Mouse (Mus musculus) MEL (cell line): Measurements from ENCODE around the gene Ctdspl. TPM values are rescaled to one million over a fixed set of nuclear protein-coding genes. Genes with fewer than 3 reads are reported as not detected.

Source experiments
- DNase-seq: peaks from one replicate; pipeline ENCODE4 v3.0.0; 2011; ENCODE audit warnings: low read depth, low spot score
- H3K27ac ChIP-seq: 2 replicates; pipeline ENCODE4 v1.5.1; 2012; ENCODE audit warnings: low read depth, mild to moderate bottlenecking, control low read depth, low read length, moderate library complexity; ENCODE audit not compliant: control insufficient read depth
- H3K27me3 ChIP-seq, 2 experiments: fragments of 150-350 bp in 1 of 2; sonication (generic) in 1 of 2; 2 replicates each; pipeline ENCODE4 v1.6.1; 2012; ENCODE audit warnings: low read length in 2 of 2, mild to moderate bottlenecking in 2 of 2, improper control_type of control experiment in 1 of 2, moderate library complexity in 1 of 2; ENCODE audit not compliant: insufficient read depth in 2 of 2, control insufficient read depth in 1 of 2
- H3K36me3 ChIP-seq, 2 experiments: 2 replicates each; pipeline ENCODE4 v1.6.1; 2012 to 2014; ENCODE audit warnings: low read length in 2 of 2, improper control_type of control experiment in 1 of 2, inconsistent platforms in 1 of 2, mild to moderate bottlenecking in 1 of 2; ENCODE audit not compliant: insufficient read depth in 2 of 2, control insufficient read depth in 1 of 2
- H3K4me1 ChIP-seq, 2 experiments: fragments of 150-350 bp in 1 of 2; sonication (generic) in 1 of 2; 2 replicates each; pipeline ENCODE4 v1.6.1; 2012; ENCODE audit warnings: low read length in 2 of 2, improper control_type of control experiment in 1 of 2, mild to moderate bottlenecking in 1 of 2; ENCODE audit not compliant: insufficient read depth in 2 of 2, control insufficient read depth in 1 of 2
- H3K4me3 ChIP-seq, 2 experiments: fragments of 150-350 bp in 1 of 2; sonication (generic) in 1 of 2; 2 replicates each; pipeline ENCODE4 v1.5.1; 2012; ENCODE audit warnings: low read depth in 2 of 2, low read length in 2 of 2, mild to moderate bottlenecking in 2 of 2, moderate library complexity in 2 of 2, control low read depth in 1 of 2, improper control_type of control experiment in 1 of 2; ENCODE audit not compliant: control insufficient read depth in 1 of 2, insufficient read depth in 1 of 2
- H3K79me2 ChIP-seq: 2 replicates; pipeline ENCODE4 v1.6.1; 2012; ENCODE audit warnings: mild to moderate bottlenecking, low read length, moderate library complexity; ENCODE audit not compliant: control insufficient read depth, poor library complexity, insufficient read depth
- H3K9ac ChIP-seq: 2 replicates; pipeline ENCODE4 v1.6.1; 2012; ENCODE audit warnings: low read depth, mild to moderate bottlenecking, control low read depth, low read length, moderate library complexity; ENCODE audit not compliant: control insufficient read depth, poor library complexity, severe bottlenecking
- H3K9me3 ChIP-seq: fragments of 150-350 bp; sonication (generic); replicated peaks from 2 replicates; pipeline ENCODE4 v1.6.1; 2012; ENCODE audit warnings: mild to moderate bottlenecking, low read length, improper control_type of control experiment, moderate library complexity; ENCODE audit not compliant: insufficient read depth
- CHD2 ChIP-seq: IDR thresholded peaks from 2 replicates; pipeline ENCODE4 v1.6.1; 2011; ENCODE audit warnings: low read length, improper control_type of control experiment
- E2F4 ChIP-seq: IDR thresholded peaks from 2 replicates; pipeline ENCODE4 v1.6.1; 2011; ENCODE audit warnings: low read depth, low read length, improper control_type of control experiment, borderline replicate concordance
- EP300 ChIP-seq, 2 experiments: IDR thresholded peaks; 2 replicates each; pipeline ENCODE4 v1.6.1; 2011; ENCODE audit warnings: improper control_type of control experiment in 2 of 2, low read length in 2 of 2, low read depth in 1 of 2, mild to moderate bottlenecking in 1 of 2
- GATA1 ChIP-seq: IDR thresholded peaks from 2 replicates; pipeline ENCODE4 v1.6.1; 2011; ENCODE audit warnings: low read depth, low read length, improper control_type of control experiment
- HCFC1 ChIP-seq: IDR thresholded peaks from 2 replicates; pipeline ENCODE4 v1.6.1; 2012; ENCODE audit warnings: low read depth, mild to moderate bottlenecking, inconsistent platforms, low read length, improper control_type of control experiment, moderate library complexity
- KAT2A ChIP-seq: conservative IDR thresholded peaks from 2 replicates; pipeline ENCODE4 v1.6.1; 2012; ENCODE audit warnings: low read depth, low read length, improper control_type of control experiment, inconsistent platforms
- MAFK ChIP-seq: IDR thresholded peaks from 2 replicates; pipeline ENCODE4 v1.6.1; 2011; ENCODE audit warnings: low read depth, mild to moderate bottlenecking, low read length, improper control_type of control experiment, borderline replicate concordance
- MAZ ChIP-seq: IDR thresholded peaks from 2 replicates; pipeline ENCODE4 v1.6.1; 2012; ENCODE audit warnings: low read depth, mild to moderate bottlenecking, inconsistent platforms, low read length, improper control_type of control experiment
- MEF2A ChIP-seq: IDR thresholded peaks from 2 replicates; pipeline ENCODE4 v1.6.1; 2014; ENCODE audit warnings: low read depth, mild to moderate bottlenecking, inconsistent platforms, low read length, improper control_type of control experiment; ENCODE audit not compliant: poor library complexity, insufficient replicate concordance, severe bottlenecking; ENCODE audit errors: extremely low read depth
- MXI1 ChIP-seq: IDR thresholded peaks from 2 replicates; pipeline ENCODE4 v1.6.1; 2011; ENCODE audit warnings: mild to moderate bottlenecking, low read depth, low read length, improper control_type of control experiment
- MYB ChIP-seq: IDR thresholded peaks from 2 replicates; pipeline ENCODE4 v1.6.1; 2011; ENCODE audit warnings: mild to moderate bottlenecking, low read depth, low read length, improper control_type of control experiment
- MYC ChIP-seq: IDR thresholded peaks from 2 replicates; pipeline ENCODE4 v1.6.1; 2011; ENCODE audit warnings: low read depth, mild to moderate bottlenecking, low read length, improper control_type of control experiment, moderate library complexity
- NELFE ChIP-seq: IDR thresholded peaks from 2 replicates; pipeline ENCODE4 v1.6.1; 2011; ENCODE audit warnings: low read depth, low read length, improper control_type of control experiment
- POLR2A ChIP-seq, 2 experiments: IDR thresholded peaks; 2 replicates each; pipeline ENCODE4 v1.6.1; 2011 to 2012; ENCODE audit warnings: low read length in 2 of 2, mild to moderate bottlenecking in 2 of 2, control low read depth in 1 of 2, improper control_type of control experiment in 1 of 2, low read depth in 1 of 2, moderate library complexity in 1 of 2; ENCODE audit not compliant: control insufficient read depth in 1 of 2, insufficient read depth in 1 of 2, poor library complexity in 1 of 2
- POLR2AphosphoS2 ChIP-seq: IDR thresholded peaks from 2 replicates; pipeline ENCODE4 v1.6.1; 2011; ENCODE audit warnings: low read length, improper control_type of control experiment
- POLR2AphosphoS5 ChIP-seq: IDR thresholded peaks from 2 replicates; pipeline ENCODE4 v1.6.1; 2012; ENCODE audit warnings: low read depth, borderline replicate concordance, mild to moderate bottlenecking, inconsistent platforms, low read length, moderate library complexity, mixed read lengths
- RAD21 ChIP-seq: IDR thresholded peaks from 2 replicates; pipeline ENCODE4 v1.6.1; 2011; ENCODE audit warnings: mild to moderate bottlenecking, low read depth, low read length, improper control_type of control experiment
- SMC3 ChIP-seq: IDR thresholded peaks from 2 replicates; pipeline ENCODE4 v1.6.1; 2011; ENCODE audit warnings: low read depth, low read length, improper control_type of control experiment
- TAL1 ChIP-seq: IDR thresholded peaks from 2 replicates; pipeline ENCODE4 v1.6.1; 2012; ENCODE audit warnings: mild to moderate bottlenecking, inconsistent platforms, low read length, moderate library complexity, mixed read lengths
- TBP ChIP-seq: IDR thresholded peaks from 2 replicates; pipeline ENCODE4 v1.8.0; 2011; ENCODE audit warnings: low read depth, low read length, improper control_type of control experiment
- UBTF ChIP-seq: IDR thresholded peaks from 2 replicates; pipeline ENCODE4 v1.6.1; 2012; ENCODE audit warnings: low read depth, mild to moderate bottlenecking, inconsistent platforms, low read length, improper control_type of control experiment, moderate library complexity, borderline replicate concordance; ENCODE audit not compliant: insufficient read depth
- USF1 ChIP-seq: IDR thresholded peaks from 2 replicates; pipeline ENCODE4 v1.6.1; 2014; ENCODE audit warnings: low read depth, mild to moderate bottlenecking, inconsistent platforms, low read length, improper control_type of control experiment, moderate library complexity
- USF2 ChIP-seq, 2 experiments: IDR thresholded peaks; 2 replicates each; pipeline ENCODE4 v1.6.1; 2011 to 2012; ENCODE audit warnings: improper control_type of control experiment in 2 of 2, low read length in 2 of 2, borderline replicate concordance in 1 of 2, inconsistent platforms in 1 of 2, low read depth in 1 of 2, mild to moderate bottlenecking in 1 of 2; ENCODE audit not compliant: insufficient read depth in 1 of 2
- ZC3H11A ChIP-seq: IDR thresholded peaks from 2 replicates; pipeline ENCODE4 v1.6.1; 2012; ENCODE audit warnings: low read depth, mild to moderate bottlenecking, inconsistent platforms, low read length, improper control_type of control experiment
- ZKSCAN1 ChIP-seq: IDR thresholded peaks from 2 replicates; pipeline ENCODE4 v1.6.1; 2012; ENCODE audit warnings: low read depth, mild to moderate bottlenecking, inconsistent platforms, low read length, improper control_type of control experiment, moderate library complexity
- ZMIZ1 ChIP-seq: IDR thresholded peaks from 2 replicates; pipeline ENCODE4 v1.6.1; 2012; ENCODE audit warnings: low read depth, mild to moderate bottlenecking, inconsistent platforms, low read length, improper control_type of control experiment, moderate library complexity
- polyA plus RNA-seq, 2 experiments: library from polyadenylated mRNA; stranded (reverse) in 1 of 2; unstranded in 1 of 2; fragments of >175 nt in 1 of 2; fragments of >200 nt in 1 of 2; gene quantifications; 2 replicates each; pipeline versions ENCODE4 v1.2.1 to v1.2.4; 2012; ENCODE audit warnings: low replicate concordance in 2 of 2, low read depth in 1 of 2; ENCODE audit not compliant: insufficient read length in 2 of 2, insufficient read depth in 1 of 2, missing spikeins in 1 of 2
- total RNA-seq: library from RNA; depleted of rRNA; stranded (reverse); fragments of 300-350 nt; gene quantifications from 2 replicates; pipeline ENCODE4 v1.2.3, GENCODE M21; 2012

Ctdspl gene
- total and polyA plus RNA-seq, 3 experiments, result 15.3 to 20.7 TPM; not detected in 1

GRCm38 (mm10) chr9:118926111-118926650 is at the start of gene Ctdspl (continued):
- TF ChIP-seq TBP, result no peak
- TF ChIP-seq SMC3, result no peak
- TF ChIP-seq CHD2, result no peak

- Histone ChIP-seq H3K4me1 (peaks cover 0 to 3% of the 10 kb centered on the region in 2 experiments; a peak in 1 of 4 replicates), H3K27me3 (no peaks in the 10 kb centered on the region), H3K4me3 (no peak overlapping the region), H3K9ac (no peak overlapping the region), H3K9me3 (no peaks in the 10 kb centered on the region), H3K36me3 (no peaks in the 10 kb centered on the region), H3K79me2 (no peaks in the 10 kb centered on the region), H3K27ac (no peak overlapping the region)
- no peak for DNase-seq
- no peak for TF ChIP-seq TAL1
- TF ChIP-seq EP300 (IDR thresholded peaks at IDR 0.05; ENCODE audit: low read depth in 1 of 2, low read length in 2 of 2), result no peak
- TF ChIP-seq HCFC1, result no peak
- no peak for TF ChIP-seq POLR2A (IDR thresholded peaks at IDR 0.05; ENCODE audit: control insufficient read depth in 1 of 2, insufficient read depth in 1 of 2, low read depth in 1 of 2, low read length in 2 of 2, poor library complexity in 1 of 2)
- TF ChIP-seq MEF2A, result no peak
- TF ChIP-seq MAFK, result no peak
- no peak for TF ChIP-seq MAZ
- TF ChIP-seq POLR2AphosphoS5, result no peak
- TF ChIP-seq E2F4, result no peak
- TF ChIP-seq ZKSCAN1, result no peak
- TF ChIP-seq RAD21, result no peak
- no peak for TF ChIP-seq MXI1
- TF ChIP-seq ZC3H11A, result no peak
- TF ChIP-seq USF2 (IDR thresholded peaks at IDR 0.05; ENCODE audit: borderline replicate concordance in 1 of 2, insufficient read depth in 1 of 2, low read depth in 1 of 2, low read length in 2 of 2), result no peak
Observed at GRCm38 (mm10) chr9:118876902-118877301, 49.4 kb upstream of the Ctdspl start.

GRCm38 (mm10) chr9:118877365-118878008 is 48.8 kb upstream of the Ctdspl start:
- Histone ChIP-seq H3K36me3 (no peaks in the 10 kb centered on the region), H3K79me2 (no peaks in the 10 kb centered on the region), H3K9ac (no peak overlapping the region), H3K4me1 (peaks cover 0 to 3% of the 10 kb centered on the region in 2 experiments; a peak in 1 of 4 replicates), H3K27ac (no peak overlapping the region), H3K27me3 (no peaks in the 10 kb centered on the region), H3K4me3 (no peak overlapping the region)
- no peak for DNase-seq
- TF ChIP-seq ZMIZ1 (no peak), ZC3H11A (no peak), POLR2AphosphoS5 (no peak), SMC3 (no peak), KAT2A (no peak), CHD2 (no peak), USF1 (no peak), RAD21 (no peak), UBTF (no peak), POLR2AphosphoS2 (no peak), MYB (no peak), NELFE (no peak), EP300 (IDR thresholded peaks at IDR 0.05; ENCODE audit: low read depth in 1 of 2, low read length in 2 of 2) (no peak), HCFC1 (no peak), MYC (no peak), MEF2A (no peak), MAFK (no peak), GATA1 (no peak)
- TF ChIP-seq, all 39 proteins: peak for 0
- no peaks in the 10 kb centered on the region for H3K9me3 ChIP-seq
